Mouse (Mus musculus): ENCODE measurements around the gene Zbtb20. TPM values are rescaled to one million over a fixed set of nuclear protein-coding genes. Genes with fewer than 3 reads are reported as not detected.

The Zbtb20 gene
- polyA plus RNA-seq, 2 experiments from 2014 or later, result 41.3 to 43.4 TPM

- ATAC-seq, result no peak
These were observed 619.6 kb downstream of the Zbtb20 start for GRCm38 (mm10) chr16:43495175-43495818.

- ATAC-seq, result no peak
These were observed 621.4 kb downstream of the Zbtb20 start for GRCm38 (mm10) chr16:43497093-43497492.

- no peak for ATAC-seq
These were observed 624.6 kb downstream of the Zbtb20 start for GRCm38 (mm10) chr16:43500132-43500853.

GRCm38 (mm10) chr16:43501284-43501683 lies 625.6 kb downstream of the Zbtb20 start:
- no peak for ATAC-seq

- no peak for ATAC-seq
These were observed 626.8 kb downstream of the Zbtb20 start for GRCm38 (mm10) chr16:43502339-43503009.

GRCm38 (mm10) chr16:43503010-43503635 lies 627.4 kb downstream of the Zbtb20 start:
- ATAC-seq, result no peak

DNA sequence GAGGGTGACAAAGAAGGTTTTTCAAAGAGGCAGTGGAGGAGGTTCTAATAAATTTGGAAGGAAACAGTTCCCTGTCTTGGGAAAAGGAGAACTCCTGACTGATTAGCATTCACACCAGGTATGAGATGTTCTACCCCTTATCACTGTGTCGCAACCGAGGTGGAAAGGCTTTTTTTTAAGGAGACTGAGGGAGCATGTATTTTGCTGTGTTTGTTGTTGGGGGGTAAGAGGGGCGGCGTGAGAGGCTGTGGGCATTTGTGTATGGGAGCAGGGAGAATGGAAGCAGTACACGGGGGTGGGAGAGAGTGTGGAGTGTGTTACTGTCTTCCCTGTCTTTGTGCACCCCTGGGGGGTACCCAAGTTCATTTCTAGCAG lies 627.9 kb downstream of the Zbtb20 start:
- no peak for ATAC-seq

DNA sequence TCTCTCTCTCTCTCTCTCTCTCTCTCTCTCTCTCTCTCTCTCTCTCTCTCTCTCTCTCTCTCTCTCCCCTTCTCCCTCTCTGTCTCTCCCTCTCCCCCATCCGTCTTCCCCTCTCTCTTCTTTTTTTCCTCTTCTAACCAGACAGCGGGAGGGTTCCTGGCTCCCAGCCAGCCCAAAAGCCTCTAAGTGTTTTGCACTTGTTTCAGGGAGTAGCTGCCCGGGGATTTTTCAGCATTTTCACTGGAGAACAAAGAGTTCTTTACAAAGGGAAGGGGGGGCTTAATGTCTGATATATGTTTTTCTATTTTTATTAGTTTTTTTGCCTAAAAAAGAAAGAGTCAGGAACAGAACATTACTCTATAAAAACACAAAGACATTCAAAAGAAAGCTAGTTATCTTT lies 628.5 kb downstream of the Zbtb20 start:
- no peak for ATAC-seq

GRCm38 (mm10) chr16:43504556-43504955 lies 628.9 kb downstream of the Zbtb20 start:
- no peak for ATAC-seq

GRCm38 (mm10) chr16:43505314-43505950 lies 629.8 kb downstream of the Zbtb20 start:
- no peak for ATAC-seq

DNA sequence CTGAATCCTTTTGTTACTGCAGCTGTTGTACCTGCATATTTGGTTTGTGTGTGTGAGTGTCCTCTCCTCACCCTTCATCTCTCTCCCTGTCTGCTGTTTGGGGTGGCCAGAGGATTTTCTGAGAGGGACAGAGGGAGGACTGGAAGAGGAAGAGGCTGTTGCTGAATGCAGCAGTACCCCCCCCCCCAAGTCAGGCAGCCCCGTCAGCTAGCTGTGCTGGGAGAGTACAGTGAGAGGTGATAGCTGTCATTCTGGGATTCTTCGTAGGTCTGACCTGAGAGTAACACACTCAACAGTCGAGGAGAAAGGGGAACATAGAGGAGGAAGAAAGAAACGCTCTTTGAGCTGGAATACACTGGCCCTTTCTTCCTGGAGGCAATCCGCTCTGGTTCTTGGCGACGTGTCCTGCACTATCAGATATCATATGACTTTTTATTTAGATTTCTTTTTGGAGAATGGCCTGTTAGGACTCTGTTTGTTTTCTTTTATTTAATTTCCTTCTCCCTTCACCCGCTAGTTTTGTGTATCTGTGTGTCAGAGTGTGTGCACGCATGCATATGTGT lies 630.6 kb downstream of the Zbtb20 start:
- ATAC-seq, result no peak

DNA sequence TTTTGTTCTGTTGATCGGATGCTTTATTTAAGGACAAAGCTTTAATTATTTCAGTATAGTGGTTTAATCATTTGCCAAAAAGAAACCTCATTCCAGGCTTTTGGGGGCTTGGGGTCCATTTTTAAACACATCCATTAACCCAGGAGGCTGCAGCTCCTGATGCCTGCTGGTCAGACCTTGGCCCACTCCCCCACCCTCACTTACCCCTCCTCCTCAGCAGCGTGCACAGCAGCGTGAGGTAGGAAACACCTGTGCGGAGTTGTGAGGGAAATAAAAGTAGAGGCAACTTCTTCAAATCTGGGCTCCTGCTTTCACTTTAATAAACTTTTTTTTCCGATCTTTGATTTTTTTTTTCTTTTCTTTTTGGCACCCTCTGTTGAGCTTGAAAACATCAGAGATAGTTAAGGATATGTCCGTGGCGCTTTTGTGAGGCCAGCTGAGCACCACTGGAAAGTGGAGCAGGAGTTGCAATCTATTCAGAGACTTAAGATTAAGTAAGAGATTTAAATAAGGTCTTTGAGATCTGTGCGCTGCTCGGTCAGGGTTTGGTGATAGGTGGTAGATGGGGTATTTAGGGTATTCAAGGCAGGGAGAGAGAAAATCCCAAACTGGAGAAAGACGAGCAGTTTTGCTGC lies 631.2 kb downstream of the Zbtb20 start:
- no peak for ATAC-seq

DNA sequence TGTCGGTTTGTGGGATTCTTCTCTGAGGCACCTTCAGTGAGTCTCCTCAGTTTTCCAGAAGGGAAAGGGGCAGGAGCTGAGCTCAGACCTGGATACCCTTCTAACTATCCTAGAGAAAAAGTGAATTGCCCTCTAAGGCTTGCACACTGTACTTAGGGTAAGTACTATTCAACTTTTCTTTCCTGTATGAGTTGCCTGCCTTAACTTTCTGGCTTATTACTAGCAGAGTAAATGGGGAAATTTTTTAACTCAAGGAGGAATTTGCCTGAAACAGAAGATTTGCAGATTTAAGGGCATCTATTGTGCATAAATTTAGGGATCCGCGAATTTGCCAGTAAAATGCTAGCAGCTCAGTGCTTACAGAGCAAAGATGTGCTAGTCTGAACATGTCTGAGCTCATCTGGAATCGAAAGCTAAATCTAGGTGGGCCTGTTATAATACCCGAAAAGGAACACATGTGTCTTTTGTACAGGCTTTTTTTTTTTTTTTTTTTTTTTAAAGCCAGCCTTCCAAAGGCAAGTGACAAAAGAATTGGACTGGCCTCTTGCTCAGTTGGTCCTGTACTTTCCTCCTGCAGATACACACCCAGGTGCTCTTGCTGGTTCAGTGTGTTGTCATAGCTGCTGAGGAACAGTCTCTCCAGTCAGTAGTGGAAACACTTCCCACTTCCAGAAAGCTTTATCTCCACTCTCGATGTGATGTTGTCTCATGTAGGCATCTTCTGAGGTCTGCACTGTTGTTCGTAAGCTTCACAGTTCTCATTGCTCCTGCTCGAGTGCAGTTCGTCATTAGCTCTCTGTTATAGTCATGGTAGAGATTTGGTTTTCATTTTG lies 632.7 kb downstream of the Zbtb20 start:
- no peak for ATAC-seq

DNA sequence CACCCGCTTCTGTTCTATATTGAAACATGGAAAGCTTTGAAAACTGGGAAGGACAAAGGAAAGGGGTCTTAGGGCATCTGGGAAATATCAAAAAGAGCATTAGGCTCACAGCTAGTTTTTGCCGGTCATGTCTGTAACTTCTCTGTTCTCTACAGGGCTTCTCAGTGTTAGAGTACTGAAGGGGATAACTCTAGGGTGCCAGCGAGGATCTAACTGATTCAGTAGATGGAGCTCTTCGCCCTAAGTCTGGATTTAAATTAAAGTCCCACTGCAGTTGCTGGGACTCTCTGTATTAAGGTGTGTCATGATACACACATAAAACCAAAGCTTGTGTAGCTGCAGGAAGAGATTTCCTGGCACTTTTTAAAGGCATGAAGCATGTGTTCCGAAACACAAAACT lies 634.8 kb downstream of the Zbtb20 start:
- no peak for ATAC-seq

DNA sequence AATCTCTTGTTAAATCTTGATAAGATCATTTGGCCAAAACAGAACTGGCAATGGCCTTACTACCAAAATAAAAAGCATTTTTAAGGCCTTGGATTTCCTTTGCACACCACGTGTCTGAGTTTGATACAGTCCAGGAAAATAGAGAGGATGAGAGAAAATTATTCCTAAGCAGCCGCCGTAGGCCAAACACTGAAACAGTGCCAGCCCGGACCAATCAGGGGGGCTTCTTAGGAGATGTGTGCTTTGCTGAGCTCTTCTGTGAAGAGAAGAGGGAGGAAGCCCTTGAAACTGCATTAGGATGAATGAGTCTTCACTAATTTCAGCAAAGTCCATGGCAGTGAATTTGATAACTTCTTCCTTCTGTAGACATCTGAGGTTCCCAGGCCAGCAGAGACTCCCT lies 635.9 kb downstream of the Zbtb20 start:
- no peak for ATAC-seq

DNA sequence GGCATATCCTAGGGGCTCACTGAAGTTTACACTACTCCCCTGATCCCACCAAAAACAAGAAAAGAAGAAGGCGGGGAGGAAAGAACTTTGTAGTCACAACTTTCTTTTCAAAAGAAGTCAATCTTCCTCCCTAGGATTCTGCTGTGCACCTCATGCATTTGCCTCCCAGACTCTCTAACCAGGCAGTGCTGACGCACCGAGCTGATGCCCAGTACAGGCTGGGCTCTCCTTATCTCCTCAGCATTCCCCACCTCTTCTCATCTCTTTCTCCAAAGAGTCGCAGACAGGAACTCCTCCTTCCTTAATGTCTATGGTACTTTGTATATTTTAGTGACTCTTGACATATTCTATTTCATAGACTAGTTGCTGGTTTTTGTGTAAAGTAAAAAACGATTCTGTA lies 638.3 kb downstream of the Zbtb20 start:
- no peak for ATAC-seq

DNA sequence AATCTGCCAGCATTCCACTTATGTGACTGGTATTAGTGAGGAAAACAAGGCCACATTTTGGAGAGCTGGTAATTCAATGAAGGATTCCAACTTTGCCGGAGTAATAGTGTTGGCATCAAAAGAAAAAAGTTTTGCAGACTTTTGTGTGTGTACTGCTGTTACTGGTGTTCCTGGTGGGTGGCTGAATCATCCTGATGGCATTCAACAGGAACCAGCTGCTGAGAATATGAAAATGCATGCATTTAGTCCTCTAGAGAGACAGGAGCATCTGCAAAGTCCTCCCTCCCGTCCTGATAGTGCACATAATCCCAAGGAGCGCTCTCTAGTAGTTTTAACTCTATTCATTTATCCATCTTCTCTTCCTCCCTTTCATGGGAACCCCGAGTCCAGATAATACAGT lies 639.9 kb downstream of the Zbtb20 start:
- no peak for ATAC-seq

- ATAC-seq, result no peak
These were observed 644.6 kb downstream of the Zbtb20 start for GRCm38 (mm10) chr16:43520274-43520673.

DNA sequence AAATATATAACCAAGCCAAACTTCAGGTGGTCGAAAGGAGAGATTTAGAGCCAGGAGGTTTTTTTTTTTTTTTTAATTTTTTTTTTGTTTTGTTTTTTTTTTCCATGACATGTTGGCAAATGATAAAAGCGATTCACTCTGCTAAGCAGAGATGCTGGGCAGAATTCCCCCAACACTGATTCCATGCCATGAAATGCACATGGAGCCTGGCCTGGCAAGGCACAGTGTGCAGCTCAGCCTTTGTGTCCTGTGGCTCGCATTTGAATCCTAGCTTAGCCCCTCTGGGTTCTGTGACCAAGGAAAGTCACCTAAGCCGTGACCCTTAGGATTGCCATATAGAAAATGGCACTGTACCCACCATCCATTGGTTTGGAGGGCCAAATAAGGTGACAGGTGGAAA lies 646.8 kb downstream of the Zbtb20 start:
- no peak for ATAC-seq

GRCm38 (mm10) chr16:43524179-43524578 lies 648.5 kb downstream of the Zbtb20 start:
- no peak for ATAC-seq

DNA sequence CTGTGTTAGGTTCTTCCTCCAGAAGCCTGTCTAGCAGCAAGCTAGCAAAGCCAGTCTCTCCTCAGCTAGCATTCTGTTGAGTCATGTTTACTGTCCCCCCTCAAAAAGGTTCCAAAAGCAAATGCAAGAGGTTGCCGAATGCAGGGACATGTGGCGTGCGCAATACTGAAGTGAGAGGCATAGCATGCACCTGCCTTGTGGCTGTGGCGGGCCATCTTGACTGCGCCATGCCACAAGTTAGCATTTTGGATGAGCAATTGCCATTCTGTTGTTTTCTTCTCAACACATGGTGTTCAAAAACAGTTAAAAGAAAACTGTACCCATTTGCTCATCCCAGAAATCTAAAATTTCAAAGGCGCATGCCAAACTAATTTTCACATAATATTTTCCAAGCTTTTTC lies 649.9 kb downstream of the Zbtb20 start:
- ATAC-seq, result no peak

All from activated CD4-positive, CD25-positive, alpha-beta regulatory T cell, adult 4 months (primary cell).